Mouse (Mus musculus): ENCODE results near the gene Cdt1. TPM values are rescaled to one million over a fixed set of nuclear protein-coding genes. Genes with fewer than 3 reads are reported as not detected.

Cdt1 gene
- total and polyA plus RNA-seq, 3 experiments, result 46.0 to 67.3 (median 50.0) TPM

DNA sequence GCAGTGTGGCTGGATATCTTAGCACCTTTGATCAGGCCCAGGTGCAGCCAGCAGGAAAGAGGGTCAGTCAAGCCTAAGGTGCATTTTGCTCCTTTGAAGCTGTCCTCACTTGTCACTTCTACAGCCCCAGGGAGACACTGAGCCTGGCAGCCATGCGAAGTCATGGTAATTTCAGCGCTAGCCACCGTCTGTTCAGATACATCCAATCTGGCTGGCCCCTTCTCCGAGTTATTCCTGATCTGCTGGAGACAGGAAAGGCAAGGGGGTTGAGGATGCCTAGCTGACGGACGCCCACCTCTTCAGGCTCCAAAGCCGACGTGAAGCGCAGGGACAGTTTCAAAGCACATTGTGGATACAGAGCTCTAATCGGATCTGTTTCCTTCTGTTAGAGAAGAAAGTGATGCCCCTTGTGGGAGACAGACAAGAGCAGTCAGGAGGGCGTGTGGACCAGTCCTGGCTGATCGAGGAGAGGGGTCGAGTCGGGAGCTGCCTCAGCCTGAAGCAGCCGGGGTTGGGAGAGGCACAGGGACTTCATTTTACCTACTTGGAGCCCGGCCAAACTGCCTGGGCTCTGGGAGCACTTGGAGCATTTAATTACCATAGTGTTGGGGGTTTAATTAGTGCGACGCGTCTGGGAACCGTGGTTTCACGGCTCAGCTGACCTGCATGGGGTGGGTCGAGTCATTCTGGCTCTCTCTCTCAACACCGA lies 44.0 kb upstream of the Cdt1 start:
- peaks cover 2 to 74% of the 10 kb centered on the region in 2 experiments for H3K36me3 ChIP-seq (replicated peaks in 1 of 2; ENCODE audit: control insufficient read depth in 1 of 2, insufficient read depth in 1 of 2, low read length in 1 of 2)
- H3K4me3 ChIP-seq (replicated peaks in 1 of 3; ENCODE audit: low read depth in 2 of 3, low read length in 2 of 3, poor library complexity in 1 of 3), result no peak overlapping the region
- in situ Hi-C loops (cut with MboI; ENCODE audit: low pct_ligation_motif_present, low pct_unique_long_range_greater_than_20kb, low sequenced_read_pairs), result no loop called here

DNA sequence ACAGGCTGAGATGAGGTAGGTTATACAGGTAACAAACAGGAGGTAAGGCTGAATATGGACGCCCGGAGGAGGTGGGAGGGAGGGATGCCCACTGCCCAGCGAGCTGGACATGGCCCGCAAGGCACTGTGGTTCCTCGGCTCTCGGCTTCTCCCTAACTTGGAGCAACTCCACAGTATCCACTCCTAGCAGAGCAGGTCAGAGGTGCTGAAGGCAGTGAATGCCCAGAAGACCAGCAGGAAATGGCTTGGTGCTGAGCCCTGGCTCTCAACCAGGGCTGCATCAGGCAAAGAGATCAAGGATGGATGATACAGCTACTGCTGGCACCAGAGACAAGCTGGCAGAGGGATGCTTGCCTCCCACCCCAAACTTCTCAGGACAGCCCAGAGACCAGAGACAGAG lies 43.3 kb upstream of the Cdt1 start:
- no peak overlapping the region for H3K4me3 ChIP-seq (replicated peaks in 1 of 3; ENCODE audit: low read depth in 2 of 3, low read length in 2 of 3, poor library complexity in 1 of 3)
- no peak for TF ChIP-seq USF1 (IDR thresholded peaks at IDR 0.05; ENCODE audit: low read depth, low read length)
- TF ChIP-seq MYC (IDR thresholded peaks at IDR 0.05; ENCODE audit: low read depth, low read length), result no peak
- TF ChIP-seq MAFK (IDR thresholded peaks at IDR 0.05; ENCODE audit: insufficient replicate concordance, low read length), result no peak
- no peak for TF ChIP-seq IRF4 (IDR thresholded peaks at IDR 0.05; ENCODE audit: low read depth, low read length)
- no peak for TF ChIP-seq KAT2A (IDR thresholded peaks at IDR 0.05; ENCODE audit: insufficient replicate concordance, low read length)
- no peak for TF ChIP-seq MAZ (IDR thresholded peaks at IDR 0.05; ENCODE audit: low read depth, low read length)
- no peak for TF ChIP-seq SIN3A (IDR thresholded peaks at IDR 0.05; ENCODE audit: low read length)
- dilution Hi-C loops (cut with MboI; ENCODE audit: extremely low pct_ligation_motif_present, extremely low pct_unique_long_range_greater_than_20kb, low sequenced_read_pairs) (no loop called here), in situ Hi-C loops (cut with MboI; ENCODE audit: low pct_ligation_motif_present, low pct_unique_long_range_greater_than_20kb, low sequenced_read_pairs) (no loop called here)
- peaks cover 9 to 41% of the 10 kb centered on the region in 2 experiments for H3K4me1 ChIP-seq (ENCODE audit: control insufficient read depth in 1 of 2, insufficient read depth in 2 of 2)
- H3K9ac ChIP-seq (ENCODE audit: insufficient read depth, low read depth), result no peak overlapping the region
- peaks cover 2 to 76% of the 10 kb centered on the region in 2 experiments for H3K36me3 ChIP-seq (replicated peaks in 1 of 2; ENCODE audit: control insufficient read depth in 1 of 2, insufficient read depth in 1 of 2, low read length in 1 of 2)
- peaks cover 5% of the 10 kb centered on the region for H3K9me3 ChIP-seq (replicated peaks; ENCODE audit: low read length)
- no peaks in the 10 kb centered on the region for H3K79me2 ChIP-seq (replicated peaks; ENCODE audit: control insufficient read depth, extremely low read depth, insufficient read depth, poor library complexity, severe bottlenecking)
- H3K27me3 ChIP-seq (replicated peaks), result no peaks in the 10 kb centered on the region
- DNase-seq (ENCODE audit: extremely low read depth), result no peak
- no peak overlapping the region for H3K4me2 ChIP-seq (ENCODE audit: insufficient read depth, low read depth, poor library complexity, severe bottlenecking)
- H3K27ac ChIP-seq (ENCODE audit: insufficient read depth, low read depth), result no peak overlapping the region

More for the DNA sequence above, 44.0 kb upstream of the Cdt1 start:
- TF ChIP-seq GABPA (IDR thresholded peaks at IDR 0.05; ENCODE audit: insufficient replicate concordance, low read depth, low read length) (no peak), SIN3A (IDR thresholded peaks at IDR 0.05; ENCODE audit: low read length) (no peak)
- Histone ChIP-seq H3K9ac (ENCODE audit: insufficient read depth, low read depth) (no peak overlapping the region), H3K9me3 (replicated peaks; ENCODE audit: low read length) (peaks cover under 1% of the 10 kb centered on the region), H3K27ac (ENCODE audit: insufficient read depth, low read depth) (no peak overlapping the region), H3K4me1 (ENCODE audit: control insufficient read depth in 1 of 2, insufficient read depth in 2 of 2) (peaks cover 9 to 41% of the 10 kb centered on the region in 2 experiments), H3K79me2 (replicated peaks; ENCODE audit: control insufficient read depth, extremely low read depth, insufficient read depth, poor library complexity, severe bottlenecking) (no peaks in the 10 kb centered on the region), H3K4me2 (ENCODE audit: insufficient read depth, low read depth, poor library complexity, severe bottlenecking) (no peak overlapping the region), H3K27me3 (replicated peaks) (no peaks in the 10 kb centered on the region)
- dilution Hi-C loops (cut with MboI; ENCODE audit: extremely low pct_ligation_motif_present, extremely low pct_unique_long_range_greater_than_20kb, low sequenced_read_pairs), result no loop called here
- no peak for DNase-seq (ENCODE audit: extremely low read depth)

DNA sequence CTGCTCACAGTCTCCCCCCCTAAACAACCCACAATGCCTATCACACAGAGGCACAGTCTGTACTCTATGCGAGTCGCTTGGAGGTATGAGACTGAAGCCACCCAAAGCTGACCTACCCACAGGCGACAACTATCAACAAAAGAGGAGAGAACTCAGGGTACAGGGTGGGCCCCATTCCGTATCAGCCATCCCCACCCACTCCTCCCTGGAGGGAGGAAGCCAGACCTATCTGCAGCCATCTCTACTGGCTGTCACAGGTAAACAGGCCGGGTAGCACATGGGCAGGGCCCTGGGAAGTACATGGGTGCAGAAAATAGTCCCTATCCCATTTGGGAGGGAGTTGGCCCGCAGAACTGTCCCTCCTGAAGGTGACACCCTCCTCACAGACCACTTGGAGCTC lies 42.8 kb upstream of the Cdt1 start:
- no peak for DNase-seq (ENCODE audit: extremely low read depth)
- H3K4me1 ChIP-seq (ENCODE audit: control insufficient read depth in 1 of 2, insufficient read depth in 2 of 2), result peaks cover 9 to 41% of the 10 kb centered on the region in 2 experiments
- dilution Hi-C loops (cut with MboI; ENCODE audit: extremely low pct_ligation_motif_present, extremely low pct_unique_long_range_greater_than_20kb, low sequenced_read_pairs), result no loop called here
- in situ Hi-C loops (cut with MboI; ENCODE audit: low pct_ligation_motif_present, low pct_unique_long_range_greater_than_20kb, low sequenced_read_pairs), result no loop called here
- no peak overlapping the region for H3K4me2 ChIP-seq (ENCODE audit: insufficient read depth, low read depth, poor library complexity, severe bottlenecking)
- TF ChIP-seq POLR2AphosphoS2 (IDR thresholded peaks at IDR 0.05; ENCODE audit: low read depth, low read length) (no peak), SIN3A (IDR thresholded peaks at IDR 0.05; ENCODE audit: low read length) (no peak), CHD1 (IDR thresholded peaks at IDR 0.05; ENCODE audit: low read depth, low read length) (no peak), SMC3 (IDR thresholded peaks at IDR 0.05; ENCODE audit: low read depth, low read length) (no peak), USF2 (conservative IDR thresholded peaks at IDR 0.05; ENCODE audit: low read depth, low read length) (no peak), CHD2 (IDR thresholded peaks at IDR 0.05; ENCODE audit: low read length) (no peak), ELF1 (IDR thresholded peaks at IDR 0.05; ENCODE audit: low read depth, low read length) (no peak)
- peaks cover 2 to 75% of the 10 kb centered on the region in 2 experiments for H3K36me3 ChIP-seq (replicated peaks in 1 of 2; ENCODE audit: control insufficient read depth in 1 of 2, insufficient read depth in 1 of 2, low read length in 1 of 2)
- no peaks in the 10 kb centered on the region for H3K27me3 ChIP-seq (replicated peaks)
- H3K79me2 ChIP-seq (replicated peaks; ENCODE audit: control insufficient read depth, extremely low read depth, insufficient read depth, poor library complexity, severe bottlenecking), result no peaks in the 10 kb centered on the region
- no peak overlapping the region for H3K9ac ChIP-seq (ENCODE audit: insufficient read depth, low read depth)
- H3K4me3 ChIP-seq (replicated peaks in 1 of 3; ENCODE audit: low read depth in 2 of 3, low read length in 2 of 3, poor library complexity in 1 of 3), result no peak overlapping the region
- peaks cover 5% of the 10 kb centered on the region for H3K9me3 ChIP-seq (replicated peaks; ENCODE audit: low read length)
- H3K27ac ChIP-seq (ENCODE audit: insufficient read depth, low read depth), result no peak overlapping the region

All from CH12.LX (cell line).